Mouse (Mus musculus): ENCODE measurements at regions not wholly inside any gene's neighbourhood (a gene's known extent, or its start where the extent isn't known, plus 50 kb on each side); places are given as distances from the start of the nearest gene placed in this dataset.

- 76% methylated on average over 2 of the region's 2 CpGs for WGBS
- ATAC-seq (ENCODE audit: low FRiP score, low TSS enrichment) = no peak
These were observed 162.4 kb downstream of the Rsl24d1 start for GRCm38 (mm10) chr9:73275671-73276070.

GRCm38 (mm10) chr9:73295287-73295686 lies 182.1 kb downstream of the Rsl24d1 start:
- no peaks in the 10 kb centered on the region for H3K9me3 ChIP-seq (ENCODE audit: control insufficient read depth, low read length)
- H3K4me3 ChIP-seq (ENCODE audit: low read length) = no peak overlapping the region
- no peak for ATAC-seq (ENCODE audit: low FRiP score, low TSS enrichment)
- WGBS = 85% methylated on average over 6 of the region's 6 CpGs
- no peaks in the 10 kb centered on the region for H3K27me3 ChIP-seq (ENCODE audit: control insufficient read depth, insufficient read depth, low read length)
- H3K36me3 ChIP-seq (ENCODE audit: control insufficient read depth, insufficient read depth, low read length) = no peaks in the 10 kb centered on the region
- no peak overlapping the region for H3K4me2 ChIP-seq (replicated peaks; ENCODE audit: low read depth, low read length)
- no peaks in the 10 kb centered on the region for H3K4me1 ChIP-seq (ENCODE audit: control insufficient read depth, insufficient read depth, low read length)
- no peak overlapping the region for H3K9ac ChIP-seq (ENCODE audit: low read depth, low read length)
- H3K27ac ChIP-seq (ENCODE audit: low read depth, low read length) = no peak overlapping the region

More at GRCm38 (mm10) chr9:73275671-73276070, 162.4 kb downstream of the Rsl24d1 start:
- Histone ChIP-seq H3K4me3 (ENCODE audit: low read length) (no peak overlapping the region), H3K27me3 (ENCODE audit: control insufficient read depth, insufficient read depth, low read length) (no peaks in the 10 kb centered on the region), H3K36me3 (ENCODE audit: control insufficient read depth, insufficient read depth, low read length) (no peaks in the 10 kb centered on the region), H3K4me2 (replicated peaks; ENCODE audit: low read depth, low read length) (no peak overlapping the region), H3K9ac (ENCODE audit: low read depth, low read length) (no peak overlapping the region), H3K4me1 (ENCODE audit: control insufficient read depth, insufficient read depth, low read length) (no peaks in the 10 kb centered on the region), H3K27ac (ENCODE audit: low read depth, low read length) (no peak overlapping the region), H3K9me3 (ENCODE audit: control insufficient read depth, low read length) (no peaks in the 10 kb centered on the region)

GRCm38 (mm10) chr9:73302156-73302918 lies 189.1 kb downstream of the Rsl24d1 start:
- H3K4me3 ChIP-seq (ENCODE audit: low read length) = no peak overlapping the region
- no peak for ATAC-seq (ENCODE audit: low FRiP score, low TSS enrichment)
- 89% methylated on average over 5 of the region's 5 CpGs for WGBS

GRCm38 (mm10) chr9:73317048-73317447 lies 203.8 kb downstream of the Rsl24d1 start:
- H3K9me3 ChIP-seq (ENCODE audit: control insufficient read depth, low read length) = no peaks in the 10 kb centered on the region
- H3K4me1 ChIP-seq (ENCODE audit: control insufficient read depth, insufficient read depth, low read length) = no peaks in the 10 kb centered on the region
- WGBS = 75% methylated on average over 1 of the region's 1 CpGs
- H3K9ac ChIP-seq (ENCODE audit: low read depth, low read length) = no peak overlapping the region
- no peak overlapping the region for H3K4me3 ChIP-seq (ENCODE audit: low read length)
- no peaks in the 10 kb centered on the region for H3K27me3 ChIP-seq (ENCODE audit: control insufficient read depth, insufficient read depth, low read length)
- H3K27ac ChIP-seq (ENCODE audit: low read depth, low read length) = no peak overlapping the region
- no peak for ATAC-seq (ENCODE audit: low FRiP score, low TSS enrichment)
- H3K4me2 ChIP-seq (replicated peaks; ENCODE audit: low read depth, low read length) = no peak overlapping the region
- no peaks in the 10 kb centered on the region for H3K36me3 ChIP-seq (ENCODE audit: control insufficient read depth, insufficient read depth, low read length)

More at GRCm38 (mm10) chr9:73302156-73302918, 189.1 kb downstream of the Rsl24d1 start:
- Histone ChIP-seq H3K4me1 (ENCODE audit: control insufficient read depth, insufficient read depth, low read length) (no peaks in the 10 kb centered on the region), H3K4me2 (replicated peaks; ENCODE audit: low read depth, low read length) (no peak overlapping the region), H3K9ac (ENCODE audit: low read depth, low read length) (no peak overlapping the region), H3K9me3 (ENCODE audit: control insufficient read depth, low read length) (no peaks in the 10 kb centered on the region), H3K27ac (ENCODE audit: low read depth, low read length) (no peak overlapping the region), H3K36me3 (ENCODE audit: control insufficient read depth, insufficient read depth, low read length) (no peaks in the 10 kb centered on the region), H3K27me3 (ENCODE audit: control insufficient read depth, insufficient read depth, low read length) (no peaks in the 10 kb centered on the region)

GRCm38 (mm10) chr9:73319704-73320307 lies 206.6 kb downstream of the Rsl24d1 start:
- Histone ChIP-seq H3K9me3 (ENCODE audit: control insufficient read depth, low read length) (no peaks in the 10 kb centered on the region), H3K27ac (ENCODE audit: low read depth, low read length) (no peak overlapping the region), H3K4me3 (ENCODE audit: low read length) (no peak overlapping the region), H3K36me3 (ENCODE audit: control insufficient read depth, insufficient read depth, low read length) (no peaks in the 10 kb centered on the region), H3K9ac (ENCODE audit: low read depth, low read length) (no peak overlapping the region), H3K4me2 (replicated peaks; ENCODE audit: low read depth, low read length) (no peak overlapping the region), H3K4me1 (ENCODE audit: control insufficient read depth, insufficient read depth, low read length) (no peaks in the 10 kb centered on the region), H3K27me3 (ENCODE audit: control insufficient read depth, insufficient read depth, low read length) (no peaks in the 10 kb centered on the region)
- no peak for ATAC-seq (ENCODE audit: low FRiP score, low TSS enrichment)
- 64% methylated on average over 2 of the region's 2 CpGs for WGBS

- Histone ChIP-seq H3K4me3 (ENCODE audit: low read length) (no peak overlapping the region), H3K4me1 (ENCODE audit: control insufficient read depth, insufficient read depth, low read length) (no peaks in the 10 kb centered on the region), H3K27me3 (ENCODE audit: control insufficient read depth, insufficient read depth, low read length) (no peaks in the 10 kb centered on the region), H3K4me2 (replicated peaks; ENCODE audit: low read depth, low read length) (no peak overlapping the region), H3K9me3 (ENCODE audit: control insufficient read depth, low read length) (no peaks in the 10 kb centered on the region), H3K9ac (ENCODE audit: low read depth, low read length) (no peak overlapping the region), H3K36me3 (ENCODE audit: control insufficient read depth, insufficient read depth, low read length) (no peaks in the 10 kb centered on the region), H3K27ac (ENCODE audit: low read depth, low read length) (no peak overlapping the region)
- ATAC-seq (ENCODE audit: low FRiP score, low TSS enrichment) = no peak
These were observed 217.8 kb downstream of the Rsl24d1 start for GRCm38 (mm10) chr9:73331066-73331465.

- Histone ChIP-seq H3K9ac (ENCODE audit: low read depth, low read length) (no peak overlapping the region), H3K9me3 (ENCODE audit: control insufficient read depth, low read length) (peaks cover 4% of the 10 kb centered on the region; the same call in 1 of the 2 replicates), H3K4me1 (ENCODE audit: control insufficient read depth, insufficient read depth, low read length) (no peaks in the 10 kb centered on the region), H3K27ac (ENCODE audit: low read depth, low read length) (no peak overlapping the region), H3K4me2 (replicated peaks; ENCODE audit: low read depth, low read length) (no peak overlapping the region), H3K4me3 (ENCODE audit: low read length) (no peak overlapping the region), H3K36me3 (ENCODE audit: control insufficient read depth, insufficient read depth, low read length) (no peaks in the 10 kb centered on the region), H3K27me3 (ENCODE audit: control insufficient read depth, insufficient read depth, low read length) (no peaks in the 10 kb centered on the region)
- no peak for ATAC-seq (ENCODE audit: low FRiP score, low TSS enrichment)
- WGBS = 60% methylated on average over 5 of the region's 5 CpGs
These were observed 222.8 kb downstream of the Rsl24d1 start for GRCm38 (mm10) chr9:73336039-73336438.

- no peaks in the 10 kb centered on the region for H3K4me1 ChIP-seq (ENCODE audit: control insufficient read depth, insufficient read depth, low read length)
- H3K27ac ChIP-seq (ENCODE audit: low read depth, low read length) = no peak overlapping the region
- H3K9me3 ChIP-seq (ENCODE audit: control insufficient read depth, low read length) = peaks cover 13% of the 10 kb centered on the region; the same call in 1 of the 2 replicates
- WGBS = 70% methylated on average over 2 of the region's 2 CpGs
- H3K4me2 ChIP-seq (replicated peaks; ENCODE audit: low read depth, low read length) = no peak overlapping the region
- no peaks in the 10 kb centered on the region for H3K27me3 ChIP-seq (ENCODE audit: control insufficient read depth, insufficient read depth, low read length)
- no peak for ATAC-seq (ENCODE audit: low FRiP score, low TSS enrichment)
- no peaks in the 10 kb centered on the region for H3K36me3 ChIP-seq (ENCODE audit: control insufficient read depth, insufficient read depth, low read length)
- no peak overlapping the region for H3K9ac ChIP-seq (ENCODE audit: low read depth, low read length)
- H3K4me3 ChIP-seq (ENCODE audit: low read length) = no peak overlapping the region
These were observed 224.0 kb downstream of the Rsl24d1 start for GRCm38 (mm10) chr9:73337045-73337740.

- no peak for ATAC-seq (ENCODE audit: low FRiP score, low TSS enrichment)
- no peaks in the 10 kb centered on the region for H3K9me3 ChIP-seq (ENCODE audit: control insufficient read depth, low read length)
- no peak overlapping the region for H3K4me2 ChIP-seq (replicated peaks; ENCODE audit: low read depth, low read length)
- H3K27me3 ChIP-seq (ENCODE audit: control insufficient read depth, insufficient read depth, low read length) = no peaks in the 10 kb centered on the region
- no peak overlapping the region for H3K9ac ChIP-seq (ENCODE audit: low read depth, low read length)
- WGBS = 65% methylated on average over 5 of the region's 5 CpGs
- H3K4me3 ChIP-seq (ENCODE audit: low read length) = no peak overlapping the region
- no peak overlapping the region for H3K27ac ChIP-seq (ENCODE audit: low read depth, low read length)
- no peaks in the 10 kb centered on the region for H3K36me3 ChIP-seq (ENCODE audit: control insufficient read depth, insufficient read depth, low read length)
- H3K4me1 ChIP-seq (ENCODE audit: control insufficient read depth, insufficient read depth, low read length) = no peaks in the 10 kb centered on the region
These were observed 242.7 kb downstream of the Rsl24d1 start for GRCm38 (mm10) chr9:73355876-73356275.

Data from kidney, embryonic 14.5 days (tissue).